Mouse (Mus musculus) hindbrain, embryonic 11.5 days (tissue): ENCODE data around the gene 4922502D21Rik. TPM values are rescaled to one million over a fixed set of nuclear protein-coding genes. Genes with fewer than 3 reads are reported as not detected.

ENCODE experiments used
- ATAC-seq: fragments of 200-750 bp; cut with Nextera tagmentation; 2 replicates; pipeline ENCODE4 v1.8.0; 2017; ENCODE audit warnings: mild to moderate bottlenecking, moderate TSS enrichment, moderate library complexity; ENCODE audit not compliant: low FRiP score
- DNase-seq: peaks from one replicate; pipeline ENCODE4 v3.0.0-alpha.2; 2015; ENCODE audit warnings: low spot score
- H3K27ac ChIP-seq: fragments of 300-500 bp; sonication (generic); 2 replicates; pipeline ENCODE4 v1.5.1; 2014; ENCODE audit warnings: mild to moderate bottlenecking, low read depth, low read length
- H3K27me3 ChIP-seq: fragments of 300-500 bp; sonication (generic); 2 replicates; pipeline ENCODE4 v1.6.1; 2014; ENCODE audit warnings: mild to moderate bottlenecking, low read length, moderate library complexity, mixed read lengths; ENCODE audit not compliant: control insufficient read depth, insufficient read depth
- H3K36me3 ChIP-seq: fragments of 300-500 bp; sonication (generic); 2 replicates; pipeline ENCODE4 v1.6.1; 2014; ENCODE audit warnings: mild to moderate bottlenecking, low read length, moderate library complexity, mixed read lengths; ENCODE audit not compliant: control insufficient read depth, insufficient read depth
- H3K4me1 ChIP-seq: fragments of 300-500 bp; sonication (generic); replicated peaks from 2 replicates; pipeline ENCODE4 v1.6.1; 2014; ENCODE audit warnings: low read length, mixed read lengths; ENCODE audit not compliant: control insufficient read depth, insufficient read depth
- H3K4me2 ChIP-seq: fragments of 300-500 bp; sonication (generic); replicated peaks from 2 replicates; pipeline ENCODE4 v1.6.1; 2014; ENCODE audit warnings: mild to moderate bottlenecking, low read depth, low read length
- H3K4me3 ChIP-seq: fragments of 300-500 bp; sonication (generic); 2 replicates; pipeline ENCODE4 v1.5.1; 2014; ENCODE audit warnings: low read depth, low read length
- H3K9ac ChIP-seq: fragments of 300-500 bp; sonication (generic); 2 replicates; pipeline ENCODE4 v1.6.1; 2014; ENCODE audit warnings: low read depth, low read length
- H3K9me3 ChIP-seq: fragments of 300-500 bp; sonication (generic); 2 replicates; pipeline ENCODE4 v1.6.1; 2016; ENCODE audit warnings: low read length; ENCODE audit not compliant: control insufficient read depth
- WGBS: fragments of 180-500 bp; shearing (Covaris S2); extraction: QIAGEN DNeasy Blood & Tissue Kit; methylation state at CpG from one replicate; pipeline ENCODE4 v1.1.7; 2014; 5-methylcytosine and 5-hydroxymethylcytosine counted together
- polyA plus RNA-seq: library from polyadenylated mRNA; unstranded; fragments of >200 nt; fragmentation: Nextera tagmentation; extraction: Ambion mirVana; gene quantifications from 2 replicates; pipeline ENCODE4 v1.2.1, GENCODE M21; 2014

The 4922502D21Rik gene
- polyA plus RNA-seq, 1 experiment from 2014 or later, result not detected

DNA sequence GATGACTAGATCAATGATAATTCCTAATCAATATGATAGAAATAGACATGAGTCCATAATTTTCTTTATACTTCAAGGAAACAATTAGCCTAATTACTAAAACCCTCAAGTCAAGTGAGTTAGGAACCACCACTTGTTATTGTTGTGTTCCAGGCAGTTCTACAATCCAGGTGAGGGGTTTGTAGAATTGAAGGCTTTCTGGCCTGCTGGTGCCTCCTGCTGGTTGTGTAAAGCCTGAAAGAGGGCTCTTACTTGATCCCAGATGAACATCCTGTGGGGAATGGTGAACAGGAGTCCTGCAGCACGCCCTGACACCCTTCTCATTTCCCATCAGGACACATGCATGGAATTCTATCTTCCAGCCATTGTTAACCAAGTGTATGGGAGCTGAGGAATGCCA, 13.2 kb downstream of the 4922502D21Rik start:
- Histone ChIP-seq H3K4me1 (no peaks in the 10 kb centered on the region), H3K9me3 (no peaks in the 10 kb centered on the region), H3K36me3 (no peaks in the 10 kb centered on the region), H3K27ac (no peak overlapping the region), H3K4me2 (no peak overlapping the region), H3K27me3 (no peaks in the 10 kb centered on the region), H3K9ac (no peak overlapping the region), H3K4me3 (no peak overlapping the region)
- ATAC-seq, result no peak
- DNase-seq, result no peak
- 57% methylated on average over 1 of the region's 1 CpGs for WGBS

DNA sequence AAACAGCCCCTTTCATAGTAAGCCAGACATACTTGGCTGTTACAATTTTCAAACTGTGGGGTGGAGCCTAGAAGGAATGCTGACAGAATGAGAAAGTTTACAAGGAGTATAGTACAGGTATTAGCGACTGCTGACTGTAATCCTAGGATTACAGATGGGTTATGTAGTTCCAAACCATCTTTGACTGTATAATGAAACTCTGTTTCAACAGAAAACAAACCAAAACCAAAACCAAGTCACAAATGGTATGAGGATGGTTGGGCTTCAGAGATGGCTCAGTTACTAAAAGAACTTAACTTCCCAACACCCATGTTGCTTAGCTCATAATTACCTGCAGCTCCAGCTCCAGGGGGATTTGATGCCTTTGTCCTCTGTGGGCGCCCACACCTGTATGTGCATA, 15.1 kb downstream of the 4922502D21Rik start:
- Histone ChIP-seq H3K36me3 (no peaks in the 10 kb centered on the region), H3K4me2 (no peak overlapping the region), H3K27me3 (no peaks in the 10 kb centered on the region), H3K27ac (no peak overlapping the region), H3K9ac (no peak overlapping the region), H3K9me3 (no peaks in the 10 kb centered on the region), H3K4me3 (no peak overlapping the region), H3K4me1 (no peaks in the 10 kb centered on the region)
- DNase-seq (no peak), ATAC-seq (no peak)
- WGBS, result 74% methylated on average over 2 of the region's 2 CpGs

DNA sequence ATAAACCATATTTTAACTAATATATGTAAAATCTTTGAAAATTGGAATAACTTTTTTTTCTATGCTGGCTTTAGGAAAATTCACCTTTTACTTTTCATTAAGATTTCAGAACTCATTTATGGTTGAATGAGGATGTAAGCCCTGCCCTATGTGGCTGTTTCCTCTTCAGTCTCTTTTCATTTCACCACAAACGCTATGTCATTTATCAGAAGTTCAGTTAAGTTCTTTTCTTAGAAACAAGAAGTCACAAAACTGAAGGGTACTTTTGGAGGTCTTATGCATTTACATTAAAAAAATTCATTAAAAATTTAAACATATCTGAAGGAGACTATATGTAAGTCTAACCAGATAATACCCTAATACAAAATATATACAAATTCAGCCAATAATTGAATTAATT, 15.9 kb downstream of the 4922502D21Rik start:
- Histone ChIP-seq H3K36me3 (no peaks in the 10 kb centered on the region), H3K4me1 (no peaks in the 10 kb centered on the region), H3K27me3 (no peaks in the 10 kb centered on the region), H3K9me3 (no peaks in the 10 kb centered on the region), H3K4me2 (no peak overlapping the region), H3K9ac (no peak overlapping the region), H3K4me3 (no peak overlapping the region), H3K27ac (no peak overlapping the region)
- 100% methylated on average over 1 of the region's 1 CpGs for WGBS
- DNase-seq, result no peak
- no peak for ATAC-seq

DNA sequence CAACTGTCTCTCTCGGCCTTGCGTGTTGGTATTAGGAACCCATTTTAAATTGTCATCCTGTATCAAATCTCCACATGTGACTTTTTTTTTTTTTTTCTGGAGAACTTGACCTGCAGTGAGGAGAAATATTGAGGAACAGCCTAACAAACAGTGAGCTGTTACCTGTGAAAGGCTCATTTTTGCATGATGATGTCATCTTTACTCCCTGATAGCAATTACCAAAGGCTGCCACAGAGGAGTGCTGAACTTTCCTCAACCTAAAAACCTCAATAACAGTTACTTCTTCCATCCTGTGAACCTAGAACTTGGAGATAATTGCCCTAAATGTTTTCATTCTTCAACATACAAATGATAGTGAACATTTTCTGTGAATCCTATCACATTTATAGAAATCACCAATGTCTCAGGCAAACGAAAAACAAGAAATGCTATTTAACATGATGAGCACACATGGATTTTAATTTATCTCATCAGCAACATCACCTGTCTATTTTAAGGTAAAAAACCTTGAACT, 16.9 kb downstream of the 4922502D21Rik start:
- no peak for DNase-seq
- no peak for ATAC-seq
- Histone ChIP-seq H3K9ac (no peak overlapping the region), H3K9me3 (no peaks in the 10 kb centered on the region), H3K27me3 (no peaks in the 10 kb centered on the region), H3K4me3 (no peak overlapping the region), H3K4me1 (no peaks in the 10 kb centered on the region), H3K4me2 (no peak overlapping the region), H3K27ac (no peak overlapping the region), H3K36me3 (no peaks in the 10 kb centered on the region)
- 87% methylated on average over 3 of the region's 3 CpGs for WGBS

DNA sequence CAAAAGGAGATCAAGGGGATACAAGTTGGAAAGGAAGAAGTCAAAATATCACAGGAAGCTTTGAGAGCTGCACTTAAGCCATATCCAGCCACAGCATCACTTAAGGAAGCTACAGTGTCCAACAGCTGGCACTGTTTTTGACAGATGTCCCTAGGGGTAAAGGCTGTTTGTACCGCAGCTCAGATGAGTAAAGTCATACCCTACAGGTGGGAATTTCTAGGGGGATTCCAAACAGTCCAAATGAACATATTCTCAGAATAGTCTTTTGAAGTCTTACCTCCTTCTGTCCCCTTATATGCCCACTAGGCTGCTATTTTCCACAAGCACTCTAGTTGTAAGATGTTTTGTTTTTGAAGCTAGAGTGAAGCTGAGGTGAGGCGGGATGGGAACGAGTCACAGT, 19.1 kb downstream of the 4922502D21Rik start:
- H3K9me3 ChIP-seq, result no peaks in the 10 kb centered on the region
- H3K36me3 ChIP-seq, result no peaks in the 10 kb centered on the region
- no peak overlapping the region for H3K4me2 ChIP-seq
- ATAC-seq (no peak), DNase-seq (no peak)
- H3K4me1 ChIP-seq, result no peaks in the 10 kb centered on the region
- H3K27ac ChIP-seq, result no peak overlapping the region
- no peaks in the 10 kb centered on the region for H3K27me3 ChIP-seq
- H3K9ac ChIP-seq, result no peak overlapping the region
- no peak overlapping the region for H3K4me3 ChIP-seq
- WGBS, result 85% methylated on average over 3 of the region's 3 CpGs

DNA sequence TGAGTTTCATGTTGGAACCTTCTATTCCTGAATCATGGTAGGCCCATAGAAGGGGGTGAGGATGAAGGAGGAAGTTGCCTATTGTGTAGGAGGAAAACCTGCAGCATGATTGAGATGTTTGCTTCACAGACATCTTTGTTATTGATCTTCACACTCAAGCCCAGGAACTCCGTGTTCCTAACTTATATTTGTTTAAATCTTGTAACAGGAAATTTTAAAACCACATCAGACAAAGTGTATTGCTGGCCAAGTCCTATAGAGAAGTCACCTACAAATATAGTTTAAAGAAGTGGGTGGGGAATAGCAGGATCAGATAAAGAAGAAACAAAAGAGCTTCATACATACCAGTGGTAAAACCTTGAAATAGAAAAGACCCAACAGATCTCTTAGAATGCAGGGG, 27.4 kb downstream of the 4922502D21Rik start:
- DNase-seq (no peak), ATAC-seq (no peak)
- H3K36me3 ChIP-seq, result no peaks in the 10 kb centered on the region
- H3K27me3 ChIP-seq, result no peaks in the 10 kb centered on the region
- no peak overlapping the region for H3K4me3 ChIP-seq
- no peak overlapping the region for H3K4me2 ChIP-seq
- no peak overlapping the region for H3K27ac ChIP-seq
- 69% methylated on average over 1 of the region's 1 CpGs for WGBS
- no peaks in the 10 kb centered on the region for H3K4me1 ChIP-seq
- no peak overlapping the region for H3K9ac ChIP-seq
- H3K9me3 ChIP-seq, result no peaks in the 10 kb centered on the region

DNA sequence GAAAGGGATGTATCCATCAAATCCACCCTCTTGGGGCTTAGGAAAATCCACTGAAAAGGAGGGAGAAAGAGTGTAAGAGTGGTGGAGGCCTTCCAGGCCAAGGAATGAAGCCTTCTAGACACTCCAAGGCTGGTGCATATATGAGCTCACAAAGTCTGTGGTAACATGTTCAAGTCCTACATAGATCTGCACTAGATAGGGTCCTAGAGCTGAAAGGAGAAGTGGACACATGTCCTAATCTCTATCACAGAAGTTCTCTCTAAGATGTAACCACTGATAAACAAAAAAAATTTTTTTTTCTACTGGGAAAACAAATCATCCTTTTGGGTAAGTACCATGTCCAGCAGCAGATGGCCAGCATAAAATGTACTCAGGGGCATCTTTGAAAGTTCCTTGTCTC, 42.9 kb downstream of the 4922502D21Rik start:
- no peaks in the 10 kb centered on the region for H3K27me3 ChIP-seq
- H3K36me3 ChIP-seq, result no peaks in the 10 kb centered on the region
- ATAC-seq (no peak), DNase-seq (no peak)
- no peaks in the 10 kb centered on the region for H3K9me3 ChIP-seq
- no peaks in the 10 kb centered on the region for H3K4me1 ChIP-seq
- no peak overlapping the region for H3K9ac ChIP-seq
- H3K4me3 ChIP-seq, result no peak overlapping the region
- no peak overlapping the region for H3K4me2 ChIP-seq
- H3K27ac ChIP-seq, result no peak overlapping the region

DNA sequence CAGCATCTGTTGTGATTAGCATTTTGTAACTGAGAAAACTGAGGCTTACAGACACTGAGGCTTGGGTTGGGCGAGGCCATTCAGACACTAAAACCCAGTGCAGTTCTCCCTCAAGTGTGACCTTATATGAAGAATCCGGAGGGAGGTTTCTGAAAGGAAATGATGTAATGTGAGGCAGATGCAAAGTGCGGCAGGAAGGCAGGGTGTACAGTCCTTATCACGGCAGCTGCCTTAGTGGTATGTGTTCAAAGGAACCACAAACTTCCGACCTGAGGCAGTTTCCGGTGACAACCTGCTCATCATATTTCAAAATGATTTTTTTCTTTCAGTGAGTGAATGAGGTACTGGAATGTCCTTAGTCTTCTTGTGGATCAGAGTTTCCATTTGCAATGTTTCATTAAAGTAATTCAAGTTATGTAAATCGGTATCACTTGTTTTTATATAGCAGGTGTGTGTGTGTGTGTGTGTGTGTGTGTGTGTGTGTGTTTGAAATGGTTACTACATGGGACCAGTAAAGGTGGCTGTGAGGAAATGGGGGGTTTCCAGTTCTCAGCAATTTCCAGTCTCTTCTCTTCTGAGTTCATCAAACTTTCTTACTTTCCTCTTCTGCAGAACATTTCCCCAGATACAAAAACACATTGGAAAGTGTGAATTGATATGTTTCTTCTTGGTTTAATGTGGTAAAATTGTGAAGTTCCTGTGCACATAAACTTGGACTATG, 47.1 kb downstream of the 4922502D21Rik start:
- Histone ChIP-seq H3K27me3 (no peaks in the 10 kb centered on the region), H3K9ac (no peak overlapping the region), H3K4me2 (no peak overlapping the region), H3K36me3 (no peaks in the 10 kb centered on the region), H3K27ac (no peak overlapping the region), H3K9me3 (no peaks in the 10 kb centered on the region), H3K4me3 (no peak overlapping the region), H3K4me1 (no peaks in the 10 kb centered on the region)
- DNase-seq (no peak), ATAC-seq (no peak)
- 84% methylated on average over 7 of the region's 7 CpGs for WGBS

DNA sequence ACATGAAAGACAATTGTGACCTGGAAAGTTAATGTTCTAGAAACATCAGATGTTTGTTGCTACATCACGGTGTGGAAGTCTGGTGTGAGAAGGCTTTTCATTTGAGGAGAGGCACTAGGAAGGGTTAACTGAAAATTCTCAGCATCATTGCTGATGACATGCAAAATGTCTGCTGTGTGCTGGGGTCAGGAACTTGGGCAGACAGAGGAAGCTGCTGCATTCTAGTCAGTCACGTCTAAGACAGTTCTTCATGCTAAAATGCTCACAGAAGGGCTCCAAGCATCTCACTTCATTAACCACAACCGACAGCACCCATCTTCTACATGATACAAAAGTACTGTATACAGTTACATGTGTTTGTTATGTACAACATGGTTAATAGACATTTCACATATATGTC, 48.3 kb downstream of the 4922502D21Rik start:
- WGBS, result 72% methylated on average over 3 of the region's 3 CpGs
- no peaks in the 10 kb centered on the region for H3K36me3 ChIP-seq
- H3K27me3 ChIP-seq, result no peaks in the 10 kb centered on the region
- no peak overlapping the region for H3K4me3 ChIP-seq
- no peak for ATAC-seq
- no peak overlapping the region for H3K9ac ChIP-seq
- H3K27ac ChIP-seq, result no peak overlapping the region
- no peak overlapping the region for H3K4me2 ChIP-seq
- no peak for DNase-seq
- H3K9me3 ChIP-seq, result no peaks in the 10 kb centered on the region
- H3K4me1 ChIP-seq, result no peaks in the 10 kb centered on the region
